Mouse (Mus musculus): Measurements from ENCODE around the gene Kcnab1.

- TF ChIP-seq POLR2A (IDR thresholded peaks at IDR 0.05; ENCODE audit: borderline replicate concordance, extremely low read depth, low read depth, low read length) (no peak), CTCF (IDR thresholded peaks at IDR 0.05; ENCODE audit: insufficient read depth, low read length) (no peak)
Measured at GRCm38 (mm10) chr3:65249023-65249422, 139.8 kb downstream of the Kcnab1 start.

All from lung, adult 2 months (tissue).